Mouse (Mus musculus) central nervous system, embryonic 18 days (tissue): Measurements from ENCODE around the gene Col13a1. TPM values are rescaled to one million over a fixed set of nuclear protein-coding genes. Genes with fewer than 3 reads are reported as not detected.

ENCODE experiments used
- polyA plus RNA-seq: library from polyadenylated mRNA; depleted of rRNA; stranded (reverse); fragments of >200 nt; gene quantifications from 2 replicates; pipeline ENCODE4 v1.2.3, GENCODE M21; 2012; rRNA removed

Gene Col13a1
- 1.3 and 3.2 TPM in 2 replicates for polyA plus RNA-seq

GRCm38 (mm10) chr10:61978866-61979340 lies at the start of gene Col13a1:
Gene Col13a1, minus strand, starts transcription at chr10:61979108.

Other genes with a start within 250 kb of the Col13a1 start
- 134 and 147 TPM in 2 replicates for gene H2afy2, start 195.0 kb downstream of the Col13a1 start, polyA plus RNA-seq
- gene Neurog3, start 154.0 kb upstream of the Col13a1 start, polyA plus RNA-seq, result not detected in 2 replicates
- 130 and 134 TPM in 2 replicates for gene Fam241b, start 164.8 kb upstream of the Col13a1 start, polyA plus RNA-seq